Mouse (Mus musculus): ENCODE results near the gene Prkce.

Gene Prkce

GRCm38 (mm10) chr17:86523374-86523773 lies 355.8 kb downstream of the Prkce start:
- DNase-seq (ENCODE audit: low spot score) = no peak

- DNase-seq (ENCODE audit: low spot score) = no peak
Observed at GRCm38 (mm10) chr17:86523843-86524242, 356.3 kb downstream of the Prkce start.

DNA sequence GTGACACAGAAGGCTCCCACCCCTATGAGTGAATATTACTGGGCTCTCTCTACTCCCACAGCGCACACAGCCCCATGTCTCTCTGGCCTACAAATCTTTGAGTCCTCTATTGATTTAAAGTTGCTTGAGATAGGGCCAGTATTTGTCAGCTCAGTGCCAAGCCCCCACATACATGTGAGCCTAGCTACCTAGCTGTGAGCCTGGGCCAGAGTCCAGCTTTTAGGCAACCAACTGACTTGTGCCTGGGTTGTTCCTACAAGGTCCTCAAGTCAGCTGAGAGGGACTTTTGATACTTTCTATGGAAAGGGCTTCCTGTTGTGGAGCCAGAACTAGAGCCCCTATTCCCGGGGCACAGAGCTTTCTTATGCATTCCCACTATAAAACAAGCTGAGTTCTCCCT lies 357.5 kb downstream of the Prkce start:
- no peak for DNase-seq (ENCODE audit: low spot score)

DNA sequence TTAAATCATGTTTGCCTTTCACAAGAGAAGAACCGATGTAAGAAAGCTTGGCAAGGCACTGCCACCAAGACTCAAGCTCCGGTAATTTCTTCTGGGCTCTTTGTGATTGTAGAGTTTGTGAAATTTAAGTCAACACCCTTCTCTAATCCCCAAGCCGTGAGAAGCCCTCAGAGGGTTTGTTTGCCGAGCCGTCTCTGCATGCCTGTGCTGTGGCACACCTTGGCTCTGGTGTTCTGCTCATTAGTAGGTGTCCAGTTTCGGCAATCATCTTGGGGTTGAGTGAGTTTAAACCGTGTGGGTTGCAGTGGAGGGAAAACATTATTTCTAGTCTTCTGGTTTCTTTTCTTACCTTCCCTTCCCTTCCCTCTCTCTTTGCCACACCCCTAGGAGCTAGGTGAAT lies 358.4 kb downstream of the Prkce start:
- DNase-seq (ENCODE audit: low spot score) = no peak

DNA sequence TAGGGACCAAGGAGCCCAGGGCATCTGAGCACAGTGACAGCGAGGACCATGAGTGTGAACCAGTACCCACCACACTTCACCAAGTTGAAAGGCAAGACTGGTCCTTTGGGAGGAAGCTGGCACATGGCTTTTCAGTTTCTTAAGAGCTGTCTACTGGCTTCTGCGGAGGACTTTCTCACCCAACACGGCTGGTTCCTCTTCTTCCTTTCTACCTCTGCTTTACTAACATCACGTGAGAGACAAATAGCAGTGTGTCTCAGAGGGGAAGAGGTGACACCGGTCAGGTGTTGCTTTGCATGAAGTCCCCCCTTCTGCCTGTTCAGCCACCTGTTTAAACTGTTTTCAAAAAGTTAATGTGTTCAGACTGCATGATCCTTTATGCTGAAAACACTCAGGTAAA lies 359.7 kb downstream of the Prkce start:
- DNase-seq (ENCODE audit: low spot score) = no peak

DNA sequence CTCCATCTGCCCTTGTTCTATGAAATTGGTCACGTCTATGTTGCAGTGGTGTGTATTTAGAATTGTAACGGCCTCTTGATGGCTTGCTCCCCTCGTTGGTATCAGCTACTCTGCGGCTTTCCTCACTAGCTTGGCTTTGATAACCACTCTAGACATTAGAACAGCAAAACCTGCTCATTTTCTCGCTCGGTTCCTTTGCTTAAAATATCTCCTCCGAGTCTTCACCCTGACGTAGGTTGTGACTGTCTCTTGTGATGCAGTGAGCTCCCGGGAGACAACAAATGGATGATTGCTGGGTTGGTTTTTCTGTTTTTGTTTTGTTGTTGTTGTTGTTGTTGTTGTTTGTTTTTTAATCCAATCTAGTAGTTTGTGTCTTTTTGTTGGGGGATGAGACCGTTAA lies 361.4 kb downstream of the Prkce start:
- no peak for DNase-seq (ENCODE audit: low spot score)

DNA sequence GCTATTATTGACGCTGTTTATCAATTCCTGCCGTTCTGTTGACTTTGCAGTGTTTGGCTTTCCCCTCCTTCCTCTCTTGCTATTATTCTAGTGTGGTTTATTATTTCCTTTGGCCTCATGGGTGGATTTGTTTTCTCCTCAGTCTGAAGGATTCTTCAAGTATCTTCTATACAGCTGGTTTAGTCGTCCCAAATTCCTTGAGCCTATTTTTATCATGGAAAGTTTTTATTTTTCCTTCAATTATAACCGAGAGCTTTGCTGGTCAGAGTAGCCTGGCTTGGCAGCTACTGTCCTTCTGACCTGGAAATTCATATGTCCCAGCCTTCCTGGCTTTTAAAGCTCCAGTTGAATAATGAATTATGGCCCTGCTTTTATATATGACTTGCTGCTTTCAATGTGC lies 361.8 kb downstream of the Prkce start:
- no peak for DNase-seq (ENCODE audit: low spot score)

DNA sequence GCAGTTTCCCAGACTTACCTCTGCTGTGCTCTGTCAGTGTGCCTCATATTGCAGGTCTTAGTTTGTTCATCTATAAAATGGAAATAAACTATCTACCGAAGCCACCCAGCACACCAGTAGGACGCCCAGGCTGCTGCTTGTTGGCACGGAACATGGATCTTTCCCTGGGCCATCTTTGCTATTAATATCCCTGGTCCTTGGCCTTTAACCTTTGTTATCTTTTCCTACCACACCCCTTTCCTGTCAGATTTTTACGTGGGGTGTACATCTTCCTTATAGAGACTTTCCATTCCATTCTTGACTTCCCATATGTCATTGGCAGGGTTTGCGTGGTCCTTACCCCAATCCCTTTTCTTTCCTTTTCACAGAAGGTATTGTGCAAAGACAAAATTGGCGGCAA lies 363.6 kb downstream of the Prkce start:
- DNase-seq (ENCODE audit: low spot score) = no peak

- no peak for DNase-seq (ENCODE audit: low spot score)
Observed at GRCm38 (mm10) chr17:86532783-86533548, 365.4 kb downstream of the Prkce start.

DNA sequence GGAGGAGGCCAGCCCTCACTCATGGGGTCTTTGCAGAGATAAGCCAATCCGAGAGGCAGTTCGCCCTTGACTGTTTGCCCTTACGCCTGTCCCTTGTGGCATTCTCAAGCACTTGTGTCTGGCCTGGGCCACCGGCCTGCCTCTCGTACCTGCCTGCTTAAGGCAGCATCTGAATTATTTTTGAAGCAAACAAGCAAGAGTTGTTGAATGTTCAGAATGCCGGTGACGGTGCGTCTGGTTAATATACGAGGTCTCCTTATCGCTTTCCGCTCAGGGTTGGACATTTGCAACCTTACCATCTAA lies 365.9 kb downstream of the Prkce start:
- no peak for DNase-seq (ENCODE audit: low spot score)

GRCm38 (mm10) chr17:86535096-86535495 lies 367.5 kb downstream of the Prkce start:
- no peak for DNase-seq (ENCODE audit: low spot score)

GRCm38 (mm10) chr17:86535827-86536656 lies 368.5 kb downstream of the Prkce start:
- DNase-seq (ENCODE audit: low spot score) = peak; percentile 69

- DNase-seq (ENCODE audit: low spot score) = no peak
Observed at GRCm38 (mm10) chr17:86539881-86540430, 372.4 kb downstream of the Prkce start.

DNA sequence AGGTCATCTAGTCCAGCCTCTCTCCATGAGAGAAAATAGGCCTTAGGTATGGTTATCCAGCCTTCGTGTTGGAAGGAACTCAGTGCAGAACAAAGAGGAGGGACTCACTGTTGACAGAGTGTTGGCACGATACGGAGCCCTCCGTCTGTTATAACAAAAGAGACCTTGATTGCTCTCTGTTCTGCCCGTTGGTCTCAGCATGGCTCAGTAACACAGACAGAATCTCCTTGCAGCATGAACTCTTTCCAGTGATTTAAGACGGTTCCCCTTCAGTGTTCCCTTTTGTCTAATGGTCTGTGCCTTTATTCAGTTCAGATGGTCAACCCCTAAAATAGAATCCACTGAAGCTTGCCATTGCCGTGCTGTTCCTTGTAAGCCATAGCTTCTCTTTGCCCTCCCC lies 378.9 kb downstream of the Prkce start:
- no peak for DNase-seq (ENCODE audit: low spot score)

DNA sequence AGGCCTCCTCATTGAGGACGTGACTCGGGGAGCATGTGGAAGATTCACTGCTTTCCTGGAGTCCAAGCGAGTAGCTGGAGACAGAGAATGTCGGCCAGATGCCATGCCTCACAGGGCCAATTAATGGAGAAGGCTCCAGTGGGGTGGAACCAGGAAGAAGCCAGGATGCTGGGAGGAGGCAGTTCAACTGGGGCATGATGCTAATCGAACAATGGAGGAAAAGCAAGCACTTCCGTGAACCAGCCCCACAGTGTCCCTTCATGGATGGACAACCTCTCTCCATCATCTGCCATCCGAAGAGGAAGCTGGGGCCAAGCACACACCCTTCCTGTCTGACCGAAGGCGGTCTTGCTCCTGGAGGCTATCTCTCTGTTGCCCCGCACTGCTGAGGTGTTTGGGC lies 381.5 kb downstream of the Prkce start:
- DNase-seq (ENCODE audit: low spot score) = no peak

DNA sequence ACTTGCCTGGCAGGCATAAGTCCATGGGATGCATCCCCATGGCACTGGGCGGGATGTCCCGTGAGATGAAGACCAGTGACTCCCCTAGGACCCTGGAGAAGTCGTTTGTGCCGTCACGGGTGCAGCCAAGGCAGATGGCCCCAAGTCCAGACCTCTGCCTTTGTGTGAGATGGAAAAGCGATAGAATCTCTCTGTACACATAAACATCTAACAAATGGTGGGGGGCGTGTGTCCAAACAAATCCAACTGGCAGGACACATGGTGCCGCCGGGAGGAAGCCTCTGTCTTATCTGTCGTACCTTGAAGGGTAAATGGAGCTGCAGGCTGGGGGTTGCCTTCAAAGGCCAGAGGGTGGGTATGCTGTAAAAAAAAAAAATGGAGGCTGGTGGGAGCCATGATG lies 384.0 kb downstream of the Prkce start:
- no peak for DNase-seq (ENCODE audit: low spot score)

DNA sequence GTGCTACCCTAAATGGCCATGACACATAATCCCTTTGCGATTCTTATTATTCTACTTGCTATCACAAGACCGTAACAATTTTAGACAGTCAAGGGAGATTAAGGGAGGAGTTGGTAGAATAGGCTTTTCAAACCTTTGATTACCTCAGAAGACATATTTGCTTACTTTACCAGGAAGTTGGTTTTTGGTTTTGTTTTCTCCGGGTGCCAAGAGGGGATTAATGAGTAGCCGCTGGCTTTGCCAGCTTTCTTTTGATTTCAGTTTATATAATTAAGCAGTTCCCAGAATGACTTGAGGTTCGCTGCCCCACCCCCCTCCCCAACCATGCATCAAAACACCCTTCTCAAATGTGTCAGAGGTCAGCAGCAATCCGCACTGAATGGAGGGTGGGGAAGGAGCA lies 384.4 kb downstream of the Prkce start:
- no peak for DNase-seq (ENCODE audit: low spot score)

GRCm38 (mm10) chr17:86559206-86559891 lies 391.8 kb downstream of the Prkce start:
- no peak for DNase-seq (ENCODE audit: low spot score)

DNA sequence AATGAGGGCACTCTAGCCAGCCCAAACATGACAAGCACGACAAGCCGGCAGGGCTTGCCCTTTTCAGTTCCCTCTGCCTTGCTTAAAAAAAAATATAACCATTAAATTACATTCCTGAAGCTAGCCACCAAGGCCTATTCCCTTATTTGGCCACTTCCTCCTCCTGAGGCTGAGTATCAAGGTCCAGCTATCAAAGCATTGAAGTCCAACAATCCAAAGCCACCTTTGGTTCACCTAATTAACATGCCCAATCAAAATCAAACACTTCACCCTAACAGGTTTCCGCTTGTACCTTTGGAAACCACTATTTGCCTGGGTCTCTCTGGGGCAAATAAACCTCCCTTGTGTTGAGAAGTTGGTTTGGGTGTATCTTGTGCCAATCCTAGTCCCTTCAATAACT lies 392.9 kb downstream of the Prkce start:
- DNase-seq (ENCODE audit: low spot score) = no peak

DNA sequence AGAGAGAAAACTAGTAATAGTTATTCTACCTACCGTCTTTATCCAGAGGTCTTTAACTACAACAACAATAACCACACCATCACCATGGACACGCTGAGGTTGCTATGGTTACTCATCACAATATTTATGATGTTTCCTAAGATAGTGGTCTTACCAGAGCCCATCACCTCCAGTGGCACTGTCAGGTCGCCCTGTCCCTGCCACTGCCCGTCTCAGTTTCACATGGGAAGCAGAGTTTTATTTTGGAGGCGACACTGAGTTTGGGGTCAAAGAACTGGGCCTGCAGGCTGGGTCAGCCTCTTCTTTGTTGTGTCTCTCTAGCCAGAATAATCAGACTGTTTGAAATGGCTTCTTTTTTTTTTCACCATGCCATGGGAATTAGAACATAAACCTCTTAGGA lies 402.9 kb downstream of the Prkce start:
- DNase-seq (ENCODE audit: low spot score) = no peak

DNA sequence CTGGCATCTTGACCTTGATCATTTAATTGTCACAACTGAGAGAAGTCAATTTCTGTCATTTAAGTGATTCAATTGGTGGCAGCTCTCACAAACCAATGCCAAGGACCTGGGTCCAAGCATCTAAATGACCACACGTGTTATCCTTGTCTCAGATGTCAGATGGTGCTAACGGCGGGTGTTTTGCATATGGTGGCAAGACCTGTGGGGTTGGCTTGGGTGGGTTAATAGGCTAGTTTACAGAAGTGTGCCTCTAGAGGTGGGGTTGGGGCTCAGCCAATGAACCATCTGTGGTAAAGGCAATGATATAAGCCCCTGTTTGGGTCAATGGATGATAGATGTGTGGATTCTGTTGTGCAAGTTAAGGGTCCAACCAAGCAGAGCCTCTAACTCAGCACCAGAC lies 403.7 kb downstream of the Prkce start:
- DNase-seq (ENCODE audit: low spot score) = no peak

GRCm38 (mm10) chr17:86572136-86572535 lies 404.6 kb downstream of the Prkce start:
- DNase-seq (ENCODE audit: low spot score) = no peak

DNA sequence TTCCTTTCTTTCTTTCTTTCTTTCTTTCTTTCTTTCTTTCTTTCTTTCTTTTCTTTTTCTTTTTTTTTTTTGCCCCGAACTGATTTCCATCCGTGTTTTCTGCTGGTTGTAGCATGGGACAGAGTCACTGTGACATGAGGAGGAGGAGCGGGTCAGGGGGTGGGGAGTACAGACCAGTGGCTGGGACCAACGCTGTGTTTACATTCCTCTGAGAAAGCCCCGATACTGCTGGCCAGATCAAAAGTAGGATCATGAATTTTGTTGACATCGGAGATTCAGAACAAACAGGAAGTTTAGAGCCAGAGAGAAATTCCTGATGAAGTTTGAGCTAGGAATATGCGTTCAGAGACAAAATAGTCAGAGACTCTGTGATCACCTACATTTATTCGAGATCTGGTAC lies 405.0 kb downstream of the Prkce start:
- no peak for DNase-seq (ENCODE audit: low spot score)

All from urinary bladder, postnatal 25 days (tissue).